Mouse (Mus musculus): ENCODE measurements at regions not wholly inside any gene's neighbourhood (a gene's known extent, or its start where the extent isn't known, plus 50 kb on each side); places are given as distances from the start of the nearest gene placed in this dataset.

GRCm38 (mm10) chr10:9231751-9232150 is 345.9 kb upstream of the Sash1 start:
- no peak for TF ChIP-seq POLR2A (IDR thresholded peaks at IDR 0.05; ENCODE audit: borderline replicate concordance, low read depth, low read length)
- TF ChIP-seq CTCF (IDR thresholded peaks at IDR 0.05; ENCODE audit: low read depth, low read length): no peak
